Mouse (Mus musculus): ENCODE measurements at regions not wholly inside any gene's neighbourhood (a gene's known extent, or its start where the extent isn't known, plus 50 kb on each side); places are given as distances from the start of the nearest gene placed in this dataset.

DNA sequence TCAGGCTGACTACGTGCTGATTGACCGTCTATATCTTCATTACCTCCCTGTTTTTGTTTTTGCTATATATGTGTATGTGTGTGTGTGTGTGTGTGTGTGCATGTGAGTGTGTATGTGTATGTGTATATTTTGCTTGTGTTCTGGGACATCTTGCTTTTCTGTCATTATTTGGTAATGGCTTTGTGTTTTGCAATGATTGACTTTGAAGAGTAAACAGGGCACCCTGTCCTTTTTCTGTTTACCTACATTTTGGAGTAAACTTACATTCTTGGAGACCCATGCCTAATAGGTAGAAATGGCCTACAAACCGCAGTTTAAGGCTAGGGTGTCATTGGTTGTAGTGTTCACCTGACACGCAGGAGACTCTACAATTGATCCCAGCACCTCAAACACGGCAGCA is 177.5 kb upstream of the Tmem72 start:
- ATAC-seq (replicated peaks; ENCODE audit: insufficient number of reproducible peaks, low FRiP score, low TSS enrichment, poor library complexity, severe bottlenecking) = no peak

DNA sequence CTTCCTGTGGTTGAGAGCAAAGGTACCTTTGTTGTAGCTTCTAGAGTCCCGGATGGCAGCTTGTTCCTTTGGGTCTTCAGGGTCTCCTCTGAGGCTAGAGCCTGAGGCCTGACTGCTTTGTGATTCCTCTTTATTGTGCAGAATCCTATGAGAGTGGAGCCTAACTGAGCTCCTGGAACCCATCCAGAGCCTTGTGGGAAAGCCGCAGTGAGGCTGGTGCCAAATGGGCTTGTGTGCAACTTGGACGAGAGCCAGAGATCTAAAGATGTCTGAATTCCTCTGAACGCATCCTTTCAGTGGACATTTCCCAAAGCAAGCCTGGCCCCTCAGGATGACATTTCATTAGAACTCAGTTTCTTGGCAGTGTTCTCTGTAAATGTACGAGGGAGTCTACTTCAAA is 178.4 kb upstream of the Tmem72 start:
- no peak for ATAC-seq (replicated peaks; ENCODE audit: insufficient number of reproducible peaks, low FRiP score, low TSS enrichment, poor library complexity, severe bottlenecking)

DNA sequence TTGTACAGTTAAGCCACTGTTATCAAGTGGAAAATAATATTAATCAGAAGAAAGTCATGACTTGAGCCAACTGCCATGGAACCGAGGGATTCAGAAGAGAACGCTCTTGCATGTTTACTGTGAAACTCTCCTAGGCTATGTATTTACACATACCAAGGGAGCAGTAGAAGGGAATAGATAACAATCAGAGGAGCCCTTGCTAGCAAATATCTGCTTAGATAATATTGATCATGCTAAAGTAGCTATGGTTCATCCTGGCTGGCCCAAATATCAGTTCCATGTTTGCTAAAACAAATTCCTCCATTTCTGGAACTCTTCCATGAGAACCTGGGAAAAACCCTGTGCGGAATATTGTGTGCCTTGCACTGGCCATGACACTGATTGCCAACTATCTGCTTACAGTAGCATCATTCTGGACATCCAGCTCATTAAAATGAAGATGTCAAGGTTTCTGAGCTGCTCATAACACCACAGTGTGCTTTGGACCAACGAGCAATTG is 179.5 kb upstream of the Tmem72 start:
- ATAC-seq (replicated peaks; ENCODE audit: insufficient number of reproducible peaks, low FRiP score, low TSS enrichment, poor library complexity, severe bottlenecking) = no peak

DNA sequence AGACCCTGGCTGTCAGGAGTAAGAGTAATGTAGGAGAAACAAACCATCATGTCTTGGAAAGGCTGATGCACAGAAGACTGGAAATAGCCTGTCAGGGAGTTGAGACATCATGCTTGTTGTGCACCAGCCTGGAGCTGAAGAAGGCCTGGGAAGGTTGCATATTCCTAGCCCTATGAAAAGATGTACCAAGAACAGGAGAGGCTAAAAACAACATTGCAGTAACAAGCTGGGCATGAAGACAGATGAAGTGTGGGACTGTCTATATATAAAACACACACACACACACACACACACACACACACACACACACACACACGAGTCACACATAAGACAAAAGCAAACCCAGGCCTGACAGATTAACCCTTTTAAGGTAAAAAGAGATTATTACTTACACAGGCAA is 185.1 kb upstream of the Tmem72 start:
- ATAC-seq (replicated peaks; ENCODE audit: insufficient number of reproducible peaks, low FRiP score, low TSS enrichment, poor library complexity, severe bottlenecking) = no peak

DNA sequence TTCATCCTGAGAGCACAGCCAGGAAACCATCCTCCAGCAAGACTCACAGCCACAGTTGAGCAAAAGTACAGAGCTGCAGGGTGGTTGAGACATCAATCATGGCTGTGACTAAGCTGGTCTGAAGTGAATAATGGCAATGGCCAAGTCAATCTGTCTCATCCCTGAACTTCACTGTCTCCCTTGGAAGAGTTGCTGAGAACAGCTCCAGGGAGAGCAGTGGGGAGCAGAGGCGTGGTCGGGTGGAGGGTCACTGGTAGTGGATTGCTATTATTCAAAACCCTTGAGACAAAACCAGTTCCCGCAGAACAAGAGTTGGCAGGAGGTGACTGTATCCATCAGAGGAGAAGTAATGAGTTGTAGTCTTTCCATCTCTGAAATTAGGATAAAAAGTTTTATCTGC is 185.7 kb upstream of the Tmem72 start:
- no peak for ATAC-seq (replicated peaks; ENCODE audit: insufficient number of reproducible peaks, low FRiP score, low TSS enrichment, poor library complexity, severe bottlenecking)

DNA sequence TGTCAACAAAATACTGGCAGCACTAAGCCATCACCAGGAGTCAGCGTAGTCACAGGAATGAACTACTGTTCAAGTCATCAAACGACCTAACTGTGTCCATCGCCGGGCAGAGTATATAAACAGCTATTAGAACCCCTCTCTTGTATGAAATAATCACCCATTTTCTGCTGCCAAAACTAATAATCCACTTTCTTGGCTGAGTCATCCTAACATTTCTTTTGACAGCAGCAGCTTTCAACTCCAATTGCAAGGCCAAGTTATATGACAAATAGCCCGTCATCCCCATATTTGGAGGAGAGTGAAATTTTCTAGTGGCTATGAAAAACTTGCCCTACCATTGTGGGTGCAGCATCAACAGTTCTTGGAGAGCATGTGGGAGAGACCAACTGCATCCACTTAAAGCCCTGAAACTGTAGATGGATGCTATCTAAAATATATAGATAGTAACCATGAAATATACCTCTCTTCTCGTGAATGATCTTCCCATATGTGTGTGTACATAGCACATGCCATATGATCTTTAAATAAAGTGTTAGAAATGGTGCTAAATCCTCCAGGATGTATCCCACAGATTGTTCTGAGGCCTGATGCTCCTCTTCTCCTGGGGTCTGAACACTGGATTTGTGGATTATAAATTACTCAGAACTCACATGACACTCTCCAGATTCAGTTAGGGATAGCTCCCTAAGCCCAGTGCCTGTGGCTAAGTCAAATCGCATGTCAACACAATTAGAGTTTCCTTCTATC is 189.9 kb upstream of the Tmem72 start:
- ATAC-seq (replicated peaks; ENCODE audit: insufficient number of reproducible peaks, low FRiP score, low TSS enrichment, poor library complexity, severe bottlenecking) = no peak

DNA sequence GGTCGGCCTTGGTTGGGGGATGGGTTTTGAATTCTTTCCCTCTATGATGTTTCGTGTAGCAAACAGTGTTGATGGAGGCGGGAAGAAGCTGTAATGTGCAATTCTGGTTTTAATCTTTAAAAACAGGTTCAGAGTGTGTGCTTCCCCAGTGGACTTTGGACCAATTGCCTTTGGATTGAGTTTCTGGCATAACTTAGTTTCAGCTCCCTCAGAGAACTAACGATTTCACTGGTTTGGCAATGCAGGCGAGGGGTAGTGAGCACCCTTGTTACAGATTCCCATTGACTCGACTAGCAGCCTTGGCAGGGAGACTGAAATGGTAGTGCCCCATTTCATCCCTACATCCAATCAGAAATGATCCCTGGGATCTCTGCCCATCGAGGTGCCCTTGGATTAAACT is 193.9 kb upstream of the Tmem72 start:
- no peak for ATAC-seq (replicated peaks; ENCODE audit: insufficient number of reproducible peaks, low FRiP score, low TSS enrichment, poor library complexity, severe bottlenecking)

DNA sequence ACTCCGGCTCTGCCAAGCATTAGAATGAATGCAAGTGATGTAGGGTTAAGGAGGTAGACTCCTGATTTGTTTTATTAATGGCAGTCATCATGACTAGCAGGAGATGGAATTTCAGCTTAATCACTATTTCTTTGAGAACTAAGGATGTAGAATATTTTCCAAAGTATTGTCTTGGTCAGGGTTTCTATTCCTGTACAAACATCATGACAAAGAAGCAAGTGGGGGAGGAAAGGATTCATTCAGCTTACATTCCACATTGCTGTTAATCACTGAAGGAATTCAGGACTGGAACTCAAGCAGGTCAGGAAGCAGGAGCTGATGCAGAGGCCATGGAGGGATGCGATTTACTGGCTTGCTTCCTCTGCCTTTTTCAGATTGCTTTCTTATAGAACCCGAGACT is 195.4 kb upstream of the Tmem72 start:
- ATAC-seq (replicated peaks; ENCODE audit: insufficient number of reproducible peaks, low FRiP score, low TSS enrichment, poor library complexity, severe bottlenecking) = no peak

DNA sequence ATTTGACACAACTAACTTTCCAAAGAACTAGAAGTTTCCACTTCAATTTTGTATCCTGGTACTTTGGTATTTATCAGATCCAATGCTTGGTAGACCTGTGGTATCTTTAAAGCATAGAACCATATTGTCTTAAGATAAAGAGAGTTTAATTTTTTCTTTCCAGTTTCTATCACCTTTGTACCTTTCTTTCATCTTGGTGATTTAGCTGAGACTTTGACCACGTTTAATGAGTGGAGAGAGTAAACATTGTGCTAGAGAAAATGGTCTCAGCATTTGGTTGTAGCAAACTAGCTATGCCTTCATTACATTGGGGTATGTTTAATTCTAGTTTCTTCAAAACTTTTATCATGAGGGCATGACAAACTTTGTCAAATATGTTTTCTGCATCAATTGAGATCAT is 197.4 kb upstream of the Tmem72 start:
- no peak for ATAC-seq (replicated peaks; ENCODE audit: insufficient number of reproducible peaks, low FRiP score, low TSS enrichment, poor library complexity, severe bottlenecking)

DNA sequence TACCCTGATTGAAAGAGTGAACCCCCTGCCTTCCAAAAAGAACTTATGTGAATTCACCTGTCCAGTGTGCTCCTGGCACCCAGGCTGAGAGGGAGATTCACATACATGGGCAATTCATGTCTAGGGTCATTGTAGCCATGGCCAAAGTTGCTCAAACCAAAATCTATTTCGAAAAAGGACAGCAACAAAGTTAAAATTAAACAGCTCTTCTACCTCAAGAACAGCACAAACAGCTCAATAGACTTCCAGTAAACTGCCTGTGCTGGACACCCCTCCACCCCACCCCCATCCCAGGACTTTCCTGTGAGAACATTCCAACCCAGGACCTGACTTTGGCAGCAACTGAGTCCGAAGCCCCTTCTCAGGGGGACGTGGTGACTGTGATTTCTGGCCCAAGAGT is 218.3 kb upstream of the Tmem72 start:
- no peak for ATAC-seq (replicated peaks; ENCODE audit: insufficient number of reproducible peaks, low FRiP score, low TSS enrichment, poor library complexity, severe bottlenecking)

DNA sequence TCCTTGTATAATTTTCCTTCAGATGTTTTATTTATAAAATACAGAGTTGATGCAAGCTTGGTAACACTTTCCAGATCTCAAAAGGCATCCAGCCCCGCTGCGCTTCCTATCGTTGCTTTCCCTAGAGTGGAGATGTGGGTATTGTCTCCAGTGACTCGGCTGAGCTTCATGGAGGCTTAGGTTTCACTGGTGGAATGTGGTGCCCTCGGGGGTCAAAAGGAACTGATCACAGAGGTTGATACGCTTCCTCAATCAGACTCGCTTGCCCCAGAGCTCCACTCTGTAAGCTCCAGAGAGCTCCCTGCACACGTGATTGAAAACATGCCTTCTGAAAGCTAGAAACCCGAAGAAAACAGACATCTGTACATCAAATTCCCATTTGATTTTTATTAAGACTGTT is 224.9 kb upstream of the Tmem72 start:
- ATAC-seq (replicated peaks; ENCODE audit: insufficient number of reproducible peaks, low FRiP score, low TSS enrichment, poor library complexity, severe bottlenecking) = no peak

DNA sequence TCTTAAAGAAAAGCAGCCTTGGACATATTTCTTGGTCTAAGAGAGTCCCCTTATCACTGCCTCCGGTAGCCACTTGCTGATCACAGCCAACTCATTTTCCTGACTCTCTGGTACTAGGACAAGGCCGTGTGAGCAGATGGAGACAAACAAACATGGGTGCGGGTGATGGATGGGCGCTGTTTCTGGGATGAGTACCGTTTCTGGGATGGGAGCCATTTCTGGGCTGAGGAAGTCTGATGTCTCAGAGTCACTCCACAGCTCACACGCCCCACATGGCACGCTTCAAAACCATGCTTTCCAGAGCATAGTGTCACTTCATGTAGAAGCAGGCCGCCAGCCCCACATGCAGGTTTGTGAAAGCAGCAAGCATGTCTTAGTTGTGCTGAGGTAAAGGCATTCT is 225.6 kb upstream of the Cxcl12 start:
- no peak for ATAC-seq (replicated peaks; ENCODE audit: insufficient number of reproducible peaks, low FRiP score, low TSS enrichment, poor library complexity, severe bottlenecking)

DNA sequence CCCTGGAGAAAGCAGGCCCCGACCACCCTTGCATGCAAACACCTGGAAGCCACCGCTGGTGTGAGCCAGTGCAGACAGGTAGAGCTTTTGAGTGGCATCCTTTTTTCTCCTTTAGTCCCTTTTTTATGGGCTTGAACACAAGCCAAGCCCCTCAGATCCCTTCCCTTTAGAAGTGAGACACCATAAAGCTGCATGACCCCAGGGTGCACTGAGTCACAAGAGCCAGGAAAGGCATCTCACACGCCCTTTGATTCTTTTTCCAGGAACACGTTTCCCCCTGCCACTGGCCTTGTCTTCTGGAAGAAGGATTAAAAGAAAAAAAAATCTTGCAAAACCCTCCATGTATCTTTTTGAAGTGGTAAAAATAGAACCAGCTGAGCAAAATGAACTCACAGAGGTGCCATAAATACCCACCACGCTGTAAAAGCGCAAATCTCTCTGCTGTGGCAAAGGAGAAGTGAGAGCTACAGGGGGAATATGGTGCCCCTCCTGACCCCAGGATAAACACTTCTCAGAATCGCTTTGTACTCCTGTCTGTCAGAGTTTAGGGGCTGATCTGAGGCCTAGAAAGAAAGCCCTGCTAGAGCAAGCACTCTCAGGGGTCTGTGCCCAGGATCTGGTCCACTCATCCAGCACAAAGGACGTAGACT is 222.1 kb upstream of the Cxcl12 start:
- ATAC-seq (replicated peaks; ENCODE audit: insufficient number of reproducible peaks, low FRiP score, low TSS enrichment, poor library complexity, severe bottlenecking) = no peak

DNA sequence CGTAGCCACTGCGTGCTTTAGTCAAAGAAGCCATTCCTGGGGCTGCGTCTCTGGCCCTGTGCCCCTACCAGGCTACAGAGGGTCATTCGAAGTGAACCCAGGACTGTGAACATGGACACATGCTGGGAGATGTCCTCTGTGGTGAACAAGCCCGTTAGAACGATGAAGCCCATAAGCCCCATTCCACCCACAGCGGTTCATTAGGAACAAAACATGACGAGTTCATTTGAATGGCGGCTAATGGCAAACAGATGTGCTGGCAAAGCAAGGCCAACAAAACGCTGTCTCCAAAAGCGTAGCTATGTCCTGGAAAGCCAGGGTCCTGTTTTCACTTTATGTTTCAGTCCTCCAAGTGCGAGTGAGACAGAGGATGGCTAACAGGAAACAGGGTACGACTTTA is 208.7 kb upstream of the Cxcl12 start:
- no peak for ATAC-seq (replicated peaks; ENCODE audit: insufficient number of reproducible peaks, low FRiP score, low TSS enrichment, poor library complexity, severe bottlenecking)

DNA sequence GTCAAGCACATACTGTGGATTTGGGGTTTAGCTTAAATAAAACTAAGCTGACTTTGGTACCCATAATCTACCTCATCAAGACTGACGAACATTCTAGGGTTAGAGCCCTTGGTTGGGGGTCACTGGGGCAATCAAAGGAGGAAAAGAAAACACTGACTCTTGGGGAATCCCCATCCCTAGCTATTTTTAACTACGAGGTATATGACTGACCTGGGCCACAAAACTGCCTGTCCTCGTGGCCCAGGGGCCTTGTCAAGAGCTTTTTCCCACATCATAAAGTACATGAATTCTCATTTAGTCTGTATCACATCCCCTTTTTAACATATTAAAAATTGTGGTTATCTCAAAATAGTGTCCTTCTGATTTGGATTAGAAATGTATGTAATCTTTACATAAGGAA is 207.7 kb upstream of the Cxcl12 start:
- ATAC-seq (replicated peaks; ENCODE audit: insufficient number of reproducible peaks, low FRiP score, low TSS enrichment, poor library complexity, severe bottlenecking) = no peak

DNA sequence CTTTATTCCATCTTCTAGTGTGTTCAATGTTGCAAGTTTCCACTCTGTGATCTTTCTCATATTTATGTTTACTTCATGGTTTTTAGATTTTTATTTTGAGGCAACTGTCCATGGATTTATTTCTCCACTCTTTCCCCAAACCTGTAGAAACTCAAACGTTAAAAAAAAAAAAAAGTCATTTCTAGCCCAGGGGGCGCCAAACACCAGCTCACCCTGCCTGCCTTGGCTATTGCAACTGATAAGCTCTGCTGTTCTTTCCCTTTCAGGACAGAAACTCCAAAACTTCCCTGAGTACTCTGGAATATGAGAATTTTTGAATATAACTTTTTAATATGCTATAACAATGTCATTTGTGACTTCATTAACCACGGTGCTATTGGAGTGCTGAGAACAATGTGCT is 201.9 kb upstream of the Cxcl12 start:
- no peak for ATAC-seq (replicated peaks; ENCODE audit: insufficient number of reproducible peaks, low FRiP score, low TSS enrichment, poor library complexity, severe bottlenecking)

DNA sequence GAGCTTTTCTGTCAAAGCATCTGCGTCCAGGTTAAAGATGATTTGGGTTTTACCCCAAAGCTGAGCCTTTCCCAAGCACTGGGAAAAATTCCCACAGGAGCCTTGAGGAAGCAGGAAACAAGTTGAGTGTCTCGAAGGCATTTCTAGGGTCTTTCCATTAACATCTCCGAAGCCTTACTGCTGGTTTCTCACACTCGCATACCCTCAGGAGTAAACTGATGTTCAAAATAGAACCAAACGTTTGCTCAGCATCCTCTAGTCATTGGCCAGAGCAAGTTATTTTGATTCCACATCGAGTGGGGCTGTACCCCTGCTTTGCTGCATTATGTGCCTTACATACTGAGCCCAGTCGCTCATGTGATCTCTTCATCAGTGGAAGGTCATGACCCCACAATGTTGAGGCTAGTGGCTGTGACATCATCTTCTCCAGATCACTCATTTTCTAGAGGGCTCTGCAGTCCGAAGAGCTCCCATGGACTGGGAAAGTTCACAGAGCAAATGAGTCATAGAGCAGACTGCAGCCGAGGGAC is 198.9 kb upstream of the Cxcl12 start:
- no peak for ATAC-seq (replicated peaks; ENCODE audit: insufficient number of reproducible peaks, low FRiP score, low TSS enrichment, poor library complexity, severe bottlenecking)

DNA sequence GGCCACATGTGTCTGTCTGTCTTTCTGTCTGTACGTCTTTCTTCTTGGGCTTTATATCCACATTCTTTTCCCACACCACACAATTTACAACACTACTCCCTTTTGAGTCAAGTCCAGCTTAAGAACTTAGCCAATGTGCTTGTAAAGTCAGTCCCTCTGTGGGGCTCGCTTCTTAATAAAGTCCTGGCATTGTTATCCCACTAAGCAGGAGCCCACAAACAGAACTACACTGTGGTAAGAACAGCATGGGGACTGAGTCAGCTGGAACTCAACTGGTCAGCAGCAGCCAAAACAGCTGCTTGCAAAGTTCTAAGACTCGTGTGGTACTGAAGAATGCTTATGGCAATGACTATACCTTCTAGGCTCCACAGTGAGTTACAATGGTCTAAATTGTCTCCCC is 193.5 kb upstream of the Cxcl12 start:
- no peak for ATAC-seq (replicated peaks; ENCODE audit: insufficient number of reproducible peaks, low FRiP score, low TSS enrichment, poor library complexity, severe bottlenecking)

DNA sequence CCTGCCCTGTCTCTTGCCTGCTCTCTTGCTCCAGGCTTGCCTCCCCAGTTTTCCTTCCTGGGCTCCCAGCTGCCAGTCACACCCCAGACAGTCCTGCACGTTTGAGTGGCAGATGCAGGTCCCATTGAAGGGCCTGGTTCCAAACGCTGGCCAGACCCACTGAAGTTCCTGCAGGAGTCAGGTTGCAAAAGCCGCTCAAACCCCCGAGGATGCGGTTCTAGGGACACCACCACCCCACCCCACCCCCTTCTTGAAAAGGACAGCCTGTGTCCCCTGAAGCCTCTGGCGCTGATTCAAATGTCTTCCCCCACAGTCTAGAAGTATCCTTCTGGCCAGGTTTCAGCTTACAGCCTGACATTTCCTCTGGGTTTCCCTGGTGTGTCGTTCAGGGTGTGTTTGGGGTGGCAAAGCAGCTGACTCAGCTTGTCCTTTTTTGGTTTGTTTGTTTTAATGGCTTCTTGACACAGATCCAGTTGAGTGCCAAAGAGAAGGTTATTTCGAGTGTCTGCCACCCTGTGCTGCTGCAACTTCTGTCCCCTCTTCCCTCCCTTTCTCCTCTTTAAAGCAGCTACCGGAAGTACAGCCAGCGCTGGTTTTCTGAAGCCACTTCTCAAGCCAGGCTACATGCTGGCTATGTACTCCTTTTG is 187.9 kb upstream of the Cxcl12 start:
- ATAC-seq (replicated peaks; ENCODE audit: insufficient number of reproducible peaks, low FRiP score, low TSS enrichment, poor library complexity, severe bottlenecking) = no peak
